Mouse (Mus musculus) neural tube, embryonic 13.5 days (tissue): ENCODE measurements around the gene Pla2g6. TPM values are rescaled to one million over a fixed set of nuclear protein-coding genes. Genes with fewer than 3 reads are reported as not detected.
A peak's percentile ranks its signal among the peaks of the same experiment; 100 is the strongest.

Source experiments
- ATAC-seq: fragments of 200-750 bp; cut with Nextera tagmentation; 2 replicates; pipeline ENCODE4 v1.8.0; 2017; ENCODE audit warnings: low read depth, mild to moderate bottlenecking, moderate TSS enrichment, moderate library complexity
- H3K27ac ChIP-seq: fragments of 300-500 bp; sonication (generic); replicated peaks from 2 replicates; pipeline ENCODE4 v1.5.1; 2015; ENCODE audit warnings: moderate library complexity, mild to moderate bottlenecking, inconsistent platforms
- H3K27me3 ChIP-seq: fragments of 300-500 bp; sonication (generic); 2 replicates; pipeline ENCODE4 v1.6.1; 2015; ENCODE audit warnings: mild to moderate bottlenecking, inconsistent platforms
- H3K36me3 ChIP-seq: fragments of 300-500 bp; sonication (generic); 2 replicates; pipeline ENCODE4 v1.6.1; 2015; ENCODE audit warnings: mild to moderate bottlenecking, inconsistent platforms
- H3K4me1 ChIP-seq: fragments of 300-500 bp; sonication (generic); replicated peaks from 2 replicates; pipeline ENCODE4 v1.6.1; 2015; ENCODE audit warnings: inconsistent platforms
- H3K4me2 ChIP-seq: fragments of 300-500 bp; sonication (generic); 2 replicates; pipeline ENCODE4 v1.6.1; 2015; ENCODE audit warnings: inconsistent platforms, mild to moderate bottlenecking, moderate library complexity
- H3K4me3 ChIP-seq: fragments of 300-500 bp; sonication (generic); 2 replicates; pipeline ENCODE4 v1.5.1; 2015; ENCODE audit warnings: mild to moderate bottlenecking, inconsistent platforms
- H3K9ac ChIP-seq: fragments of 300-500 bp; sonication (generic); 2 replicates; pipeline ENCODE4 v1.6.1; 2015; ENCODE audit warnings: moderate library complexity, mild to moderate bottlenecking, inconsistent platforms
- H3K9me3 ChIP-seq: fragments of 300-500 bp; sonication (generic); 2 replicates; pipeline ENCODE4 v1.6.1; 2016; ENCODE audit warnings: inconsistent platforms
- WGBS: fragments of 180-500 bp; shearing (Covaris S2); methylation state at CpG from one replicate; pipeline ENCODE4 v1.1.7; 2015; 5-methylcytosine and 5-hydroxymethylcytosine counted together
- polyA plus RNA-seq: library from polyadenylated mRNA; unstranded; fragments of >200 nt; fragmentation: Nextera tagmentation; extraction: Ambion mirVana; gene quantifications from 2 replicates; pipeline ENCODE4 v1.2.1, GENCODE M21; 2015

Pla2g6 gene
- polyA plus RNA-seq, 1 experiment from 2014 or later = 34.1 TPM

DNA sequence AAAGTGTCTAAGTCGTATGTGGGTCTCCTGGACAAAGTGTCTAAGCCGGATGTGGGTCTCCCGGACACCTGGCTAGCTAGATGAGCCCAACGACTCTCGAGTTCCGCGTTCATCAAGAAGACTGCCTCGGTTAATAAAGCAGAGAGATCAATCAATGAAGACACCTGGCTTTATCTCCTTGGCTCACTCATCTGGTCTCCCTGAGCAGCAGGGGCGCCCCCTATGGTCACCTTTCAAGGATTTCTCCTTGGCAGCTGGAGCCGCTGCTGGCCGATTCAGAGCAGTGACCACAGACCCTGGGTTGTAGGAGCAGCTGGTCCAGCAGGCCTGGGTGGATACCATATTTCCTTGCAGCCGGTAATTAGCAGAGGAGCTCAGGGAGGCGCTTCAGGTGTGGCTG lies 65.8 kb downstream of the Pla2g6 start:
- no peaks in the 10 kb centered on the region for H3K9me3 ChIP-seq
- peaks cover 64% of the 10 kb centered on the region for H3K27me3 ChIP-seq
- peak overlapping the region; percentile 23; the same call in 1 of the 2 replicates for H3K9ac ChIP-seq
- no peaks in the 10 kb centered on the region for H3K36me3 ChIP-seq
- no peak overlapping the region for H3K27ac ChIP-seq
- peaks cover 19% of the 10 kb centered on the region for H3K4me1 ChIP-seq
- H3K4me3 ChIP-seq = no peak overlapping the region
- peak overlapping the region; percentile 99 for H3K4me2 ChIP-seq
- 20% methylated on average over 13 of the region's 13 CpGs for WGBS
- no peak for ATAC-seq

DNA sequence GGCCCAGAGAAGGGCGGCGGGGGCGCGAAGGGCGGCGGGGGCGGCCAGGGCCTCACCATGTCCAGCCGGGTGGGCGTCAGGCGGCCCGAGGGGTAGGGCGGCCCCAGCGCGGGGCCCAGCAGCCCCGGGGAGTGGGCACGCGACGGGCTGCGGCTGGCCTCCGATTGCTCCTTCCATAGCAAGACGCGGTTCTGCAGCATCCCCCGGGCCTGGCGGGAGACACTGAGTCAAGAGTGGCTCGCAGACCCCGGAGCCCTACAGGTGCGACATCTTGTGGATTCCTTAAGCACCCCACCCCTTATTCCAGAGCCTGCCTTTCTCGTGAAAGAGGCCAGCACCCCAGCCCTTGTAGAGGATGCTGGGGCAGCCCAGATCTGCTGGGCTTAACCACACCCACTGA lies 66.4 kb downstream of the Pla2g6 start:
- no peaks in the 10 kb centered on the region for H3K36me3 ChIP-seq
- peaks cover 19% of the 10 kb centered on the region for H3K4me1 ChIP-seq
- H3K27ac ChIP-seq = no peak overlapping the region
- H3K4me3 ChIP-seq = peak overlapping the region; percentile 57
- under 1% methylated on average over 23 of the region's 28 CpGs for WGBS
- peak overlapping the region; percentile 75 for H3K9ac ChIP-seq
- H3K9me3 ChIP-seq = no peaks in the 10 kb centered on the region
- H3K27me3 ChIP-seq = peaks cover 64% of the 10 kb centered on the region
- ATAC-seq = peak; percentile 71; the same call in 1 of the 2 replicates
- H3K4me2 ChIP-seq = peak overlapping the region; percentile 99

DNA sequence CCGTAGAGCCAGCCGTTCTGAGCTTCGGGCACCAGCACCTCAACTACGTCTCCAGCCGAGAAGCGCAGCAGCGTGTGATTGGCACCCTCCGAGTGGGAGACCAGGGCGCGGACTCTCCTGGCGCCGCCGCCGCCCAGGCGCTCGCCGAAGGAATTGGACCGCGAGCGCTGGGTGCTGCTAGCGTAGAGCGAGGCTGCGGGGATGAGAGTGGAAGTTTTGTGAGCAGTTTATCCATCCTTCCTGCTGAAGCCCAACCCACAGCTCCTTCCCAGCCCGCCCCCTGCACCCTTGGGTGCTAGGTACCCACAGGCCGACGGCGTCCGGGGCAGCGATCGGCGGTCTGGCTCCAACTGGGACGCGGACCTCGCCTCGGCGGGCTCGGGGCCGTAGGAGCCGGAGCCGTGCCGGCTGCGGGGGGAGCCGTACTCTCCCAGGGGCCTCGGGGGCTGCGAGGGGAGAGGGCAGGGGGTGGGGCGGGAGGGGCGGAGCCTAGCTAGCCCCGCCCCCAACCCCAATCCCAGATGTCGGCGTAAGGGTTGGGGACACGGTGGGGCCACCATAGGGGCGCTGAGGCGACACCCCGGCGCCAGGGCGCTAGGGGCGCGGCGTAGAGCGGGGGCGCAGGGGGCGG lies 67.0 kb downstream of the Pla2g6 start:
- Histone ChIP-seq H3K9me3 (no peaks in the 10 kb centered on the region), H3K27me3 (peaks cover 64% of the 10 kb centered on the region), H3K4me2 (peak overlapping the region; percentile 99), H3K27ac (no peak overlapping the region), H3K4me1 (peaks cover 19% of the 10 kb centered on the region), H3K4me3 (peak overlapping the region; percentile 57), H3K36me3 (no peaks in the 10 kb centered on the region), H3K9ac (peak overlapping the region; percentile 75)
- peak; percentile 58 for ATAC-seq
- WGBS = under 1% methylated on average over 54 of the region's 62 CpGs

DNA sequence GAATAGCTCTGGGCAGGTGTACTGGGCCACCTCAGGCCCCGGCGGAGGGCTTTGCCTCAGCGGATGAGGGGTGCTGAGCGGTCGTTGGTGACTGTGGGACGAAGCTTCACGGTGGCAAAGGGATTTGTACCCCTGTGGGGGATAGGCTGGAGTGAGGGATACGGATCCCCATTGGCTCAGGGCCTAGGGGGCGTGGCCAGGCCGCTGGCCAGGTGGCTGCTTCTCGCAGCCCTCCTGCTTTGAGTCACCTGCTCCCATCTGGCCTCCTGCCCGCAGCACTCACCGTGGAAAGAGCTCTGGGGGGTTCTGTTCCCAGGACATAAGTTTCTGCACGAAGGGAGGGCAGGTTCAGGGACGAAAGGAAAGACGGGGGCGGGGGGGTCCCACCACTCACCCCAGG lies 69.7 kb downstream of the Pla2g6 start:
- Histone ChIP-seq H3K27ac (no peak overlapping the region), H3K4me3 (no peak overlapping the region), H3K36me3 (no peaks in the 10 kb centered on the region), H3K9me3 (no peaks in the 10 kb centered on the region), H3K9ac (no peak overlapping the region), H3K27me3 (peaks cover 72% of the 10 kb centered on the region), H3K4me1 (peaks cover 19% of the 10 kb centered on the region), H3K4me2 (no peak overlapping the region)
- WGBS = 27% methylated on average over 17 of the region's 17 CpGs
- ATAC-seq = no peak

DNA sequence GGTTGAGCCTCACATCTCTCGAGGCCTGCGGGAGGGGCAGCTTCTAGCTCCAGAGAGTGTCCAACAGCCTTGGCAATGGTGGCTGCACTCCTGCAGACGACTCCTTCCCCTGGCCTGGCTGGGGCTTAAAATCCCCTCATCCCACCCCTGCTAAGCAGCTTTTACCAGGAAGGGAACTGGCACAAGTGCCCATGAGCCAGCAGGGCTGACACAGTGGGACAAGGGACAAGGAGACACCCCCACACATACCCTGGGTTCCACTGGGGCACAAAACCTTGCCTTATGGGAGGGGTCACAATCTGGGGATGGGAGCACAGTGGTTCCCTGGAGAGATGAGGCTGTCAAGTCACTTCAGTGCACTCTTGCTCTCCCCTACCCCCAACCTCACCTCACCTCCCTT lies 73.5 kb downstream of the Pla2g6 start, which contains the start of gene Slc16a8:
Gene Slc16a8 (minus strand): TSS at position 101 of the 400 bp plus-strand sequence.
- no peak within 1 kb of the TSS for H3K4me3 ChIP-seq
- no peak within 1 kb of the TSS for H3K9ac ChIP-seq
- H3K27me3 ChIP-seq = peaks cover 72% of the 10 kb centered on the region
- H3K36me3 ChIP-seq = 0 out of 2 replicates have a peak, but pooled peaks cover 6% of the 10 kb centered on the region
- WGBS = 33% methylated on average over 3 of the region's 3 CpGs
- peaks cover 12% of the 10 kb centered on the region for H3K4me1 ChIP-seq
- H3K4me2 ChIP-seq = no peak within 1 kb of the TSS
- no peaks in the 10 kb centered on the region for H3K9me3 ChIP-seq
- ATAC-seq = no peak
- H3K27ac ChIP-seq = no peak within 1 kb of the TSS

DNA sequence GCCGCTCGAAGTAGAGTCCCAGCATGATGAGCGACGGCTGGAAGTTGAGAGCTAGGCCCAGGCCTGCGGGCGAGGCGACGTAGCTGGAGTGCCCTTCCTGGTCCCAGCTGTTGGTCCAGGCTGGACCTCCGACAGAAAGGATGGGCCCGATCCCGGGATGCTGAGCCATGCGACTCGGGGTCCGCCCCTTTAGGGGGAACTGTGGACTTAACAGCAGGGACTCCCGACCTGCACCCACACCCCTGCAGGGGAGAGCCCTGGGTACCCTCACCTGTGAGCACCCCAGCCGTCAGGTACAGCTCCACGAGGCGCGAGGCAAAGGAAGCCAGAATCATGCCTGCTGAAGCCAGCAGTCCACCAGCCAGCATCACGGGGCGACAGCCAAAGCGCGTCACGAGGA lies 75.6 kb downstream of the Pla2g6 start:
- Histone ChIP-seq H3K27me3 (peaks cover 58% of the 10 kb centered on the region), H3K4me1 (peaks cover 12% of the 10 kb centered on the region), H3K9ac (peak overlapping the region; percentile 73), H3K4me3 (peak overlapping the region; percentile 37), H3K9me3 (no peaks in the 10 kb centered on the region), H3K36me3 (peaks cover 23% of the 10 kb centered on the region), H3K27ac (no peak overlapping the region), H3K4me2 (peak overlapping the region; percentile 69)
- WGBS = 29% methylated on average over 24 of the region's 24 CpGs
- ATAC-seq = no peak; the same call in 1 of the 2 replicates

DNA sequence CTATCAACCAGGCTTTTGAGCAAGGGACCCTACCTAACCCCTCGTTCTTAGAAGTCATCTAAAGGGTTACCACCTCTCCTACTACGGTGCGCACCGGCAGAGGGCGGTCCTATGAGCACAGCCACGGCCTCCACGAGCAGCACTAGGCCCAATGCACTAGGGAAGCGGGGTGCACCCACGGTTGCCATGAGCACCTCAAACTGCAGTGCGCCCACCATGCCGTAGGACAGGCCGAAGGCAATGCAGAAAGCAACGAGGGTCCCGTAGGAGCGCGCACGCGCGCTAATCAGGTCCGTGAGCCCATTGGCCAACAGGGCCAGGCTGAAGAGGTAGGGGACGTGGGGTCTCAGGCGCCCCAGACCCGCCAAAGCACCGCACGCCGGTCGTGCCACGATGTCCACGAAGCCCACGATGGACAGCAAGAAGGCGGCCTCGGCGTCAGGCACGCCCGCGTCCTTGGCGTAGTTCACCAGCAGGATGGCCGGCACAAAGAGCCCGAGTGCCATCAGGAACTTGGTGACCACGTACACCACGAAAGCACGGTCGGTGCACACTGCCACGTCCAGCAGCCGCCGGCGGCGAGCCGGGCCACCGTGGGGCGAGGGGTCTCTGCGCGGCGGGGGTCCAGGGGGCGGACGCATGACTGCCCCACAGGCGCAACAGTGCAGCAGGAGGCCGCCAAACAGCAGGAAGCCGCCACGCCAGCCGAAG lies 76.3 kb downstream of the Pla2g6 start:
- no peaks in the 10 kb centered on the region for H3K9me3 ChIP-seq
- H3K4me3 ChIP-seq = peak overlapping the region; percentile 37
- peaks cover 30% of the 10 kb centered on the region for H3K36me3 ChIP-seq
- WGBS = 3% methylated on average over 61 of the region's 61 CpGs
- peaks cover 12% of the 10 kb centered on the region for H3K4me1 ChIP-seq
- peak overlapping the region; percentile 73 for H3K9ac ChIP-seq
- ATAC-seq = peak; percentile 77
- H3K27me3 ChIP-seq = peaks cover 58% of the 10 kb centered on the region
- H3K27ac ChIP-seq = no peak overlapping the region
- H3K4me2 ChIP-seq = peak overlapping the region; percentile 69

DNA sequence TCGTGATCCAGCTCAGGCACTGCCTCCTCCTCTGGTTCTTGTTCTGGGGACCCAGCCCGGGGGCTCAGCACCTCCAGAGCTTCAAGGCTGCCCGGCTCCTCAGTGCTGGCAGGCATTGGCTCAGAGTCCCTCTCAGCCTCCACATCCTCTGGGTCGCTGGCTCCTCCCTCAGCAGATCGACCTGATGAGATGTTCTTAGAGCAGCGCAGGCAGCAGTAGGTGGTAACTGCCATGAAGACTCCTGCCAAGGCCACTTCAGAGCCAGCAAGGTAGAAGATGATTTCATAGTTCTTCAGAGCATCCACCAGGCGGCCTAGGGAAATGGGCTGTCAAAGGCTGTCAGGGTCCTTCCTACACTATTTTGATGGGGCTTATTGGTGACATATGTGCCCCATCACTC lies 77.0 kb downstream of the Pla2g6 start:
- 56% methylated on average over 7 of the region's 7 CpGs for WGBS
- Histone ChIP-seq H3K4me3 (no peak overlapping the region), H3K27ac (no peak overlapping the region), H3K36me3 (peaks cover 37% of the 10 kb centered on the region), H3K9ac (no peak overlapping the region), H3K27me3 (peaks cover 58% of the 10 kb centered on the region), H3K4me2 (no peak overlapping the region), H3K4me1 (peaks cover 12% of the 10 kb centered on the region), H3K9me3 (no peaks in the 10 kb centered on the region)
- no peak for ATAC-seq

DNA sequence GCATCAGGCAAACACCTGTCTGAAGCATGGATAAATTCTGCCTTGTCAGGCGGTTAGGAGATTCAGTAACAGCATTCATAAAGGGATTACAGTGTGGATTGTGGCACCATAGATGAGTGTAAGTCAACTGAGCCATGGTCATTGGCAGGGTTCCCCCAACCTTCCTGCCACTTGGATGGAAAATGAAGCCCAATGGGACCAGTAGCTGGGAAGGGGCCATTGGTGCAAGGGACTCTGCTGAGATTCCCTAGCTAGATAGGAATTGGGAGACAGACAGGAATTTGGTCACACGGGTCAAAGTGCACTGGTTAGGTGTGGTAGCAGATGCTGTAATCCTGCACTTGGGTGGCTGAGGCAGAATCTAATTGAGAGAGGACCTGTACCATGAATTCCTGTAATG lies 78.0 kb downstream of the Pla2g6 start:
- H3K36me3 ChIP-seq = peaks cover 47% of the 10 kb centered on the region
- no peak overlapping the region for H3K4me3 ChIP-seq
- ATAC-seq = no peak
- no peak overlapping the region for H3K4me2 ChIP-seq
- 87% methylated on average over 2 of the region's 2 CpGs for WGBS
- H3K9ac ChIP-seq = no peak overlapping the region
- peaks cover 12% of the 10 kb centered on the region for H3K4me1 ChIP-seq
- H3K27ac ChIP-seq = no peak overlapping the region
- no peaks in the 10 kb centered on the region for H3K9me3 ChIP-seq
- H3K27me3 ChIP-seq = peaks cover 56% of the 10 kb centered on the region

DNA sequence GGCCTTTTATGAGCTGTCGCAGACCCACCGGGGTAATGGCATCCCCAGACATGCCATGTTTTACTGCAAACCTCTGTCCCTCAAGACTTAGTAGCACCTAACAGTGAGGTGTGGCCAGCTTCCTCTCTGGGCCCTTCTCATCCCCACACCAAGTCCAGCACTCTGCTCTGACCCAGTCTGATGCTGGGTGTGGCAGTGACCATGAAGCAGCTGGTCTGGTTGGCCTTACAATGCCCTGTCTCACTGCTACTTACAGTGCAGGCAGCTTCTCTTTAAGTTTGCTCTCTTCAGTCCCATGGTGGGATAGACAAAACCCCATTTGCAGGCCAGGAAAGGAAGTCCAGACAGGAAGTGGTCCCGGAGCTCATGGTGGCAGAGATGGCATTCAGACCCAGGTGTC lies 82.9 kb downstream of the Pla2g6 start:
- peaks cover 77% of the 10 kb centered on the region for H3K36me3 ChIP-seq
- no peak overlapping the region for H3K9ac ChIP-seq
- 93% methylated on average over 3 of the region's 3 CpGs for WGBS
- no peak overlapping the region for H3K4me3 ChIP-seq
- H3K27me3 ChIP-seq = peaks cover 7% of the 10 kb centered on the region
- H3K4me2 ChIP-seq = no peak overlapping the region
- H3K4me1 ChIP-seq = peaks cover 13% of the 10 kb centered on the region
- ATAC-seq = no peak
- H3K27ac ChIP-seq = no peak overlapping the region
- H3K9me3 ChIP-seq = no peaks in the 10 kb centered on the region

DNA sequence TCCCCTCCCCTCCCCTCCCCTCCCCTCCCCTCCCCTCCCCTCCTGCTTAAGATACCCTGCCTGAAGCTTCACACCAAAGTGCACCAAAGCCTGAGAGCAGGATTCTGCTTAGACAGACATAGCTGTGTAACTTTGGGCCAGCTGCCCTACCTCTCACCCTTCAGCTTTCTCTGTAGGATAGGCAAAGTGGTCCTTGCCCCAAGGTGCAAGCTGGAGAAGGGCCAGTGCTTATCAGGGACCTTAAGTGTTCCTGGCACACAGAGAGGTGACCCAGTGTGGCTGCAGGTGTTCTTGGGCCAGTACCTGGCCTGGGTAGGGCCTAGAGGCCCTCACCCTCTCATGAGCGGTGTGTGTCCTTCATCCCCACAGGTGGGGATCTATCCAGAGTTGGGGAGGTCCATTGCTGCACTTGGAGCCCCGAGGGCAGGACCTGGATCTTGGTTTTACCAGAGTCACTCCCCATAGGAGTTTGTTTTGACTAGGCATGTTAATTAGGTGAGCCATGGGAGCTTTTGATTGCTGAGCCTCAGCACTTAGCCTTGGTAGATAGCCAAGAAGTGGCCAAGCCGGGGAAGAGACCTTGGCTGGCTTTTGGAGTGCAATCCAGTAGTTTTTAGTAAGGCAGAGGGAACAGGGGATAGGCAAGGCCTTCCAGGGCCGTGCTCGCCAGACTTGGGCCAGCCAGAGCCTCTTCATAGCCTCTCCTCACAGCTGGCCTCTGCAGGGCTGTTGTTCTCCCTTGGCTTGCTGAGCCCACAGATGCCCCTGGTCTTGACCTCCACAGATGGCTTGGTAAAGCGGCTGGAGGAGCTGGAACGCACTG lies 83.9 kb downstream of the Pla2g6 start:
- H3K27ac ChIP-seq = peak overlapping the region; percentile 39; the same call in 1 of the 2 replicates
- no peaks in the 10 kb centered on the region for H3K9me3 ChIP-seq
- H3K9ac ChIP-seq = peak overlapping the region; percentile 31; the same call in 1 of the 2 replicates
- no peaks in the 10 kb centered on the region for H3K27me3 ChIP-seq
- H3K4me1 ChIP-seq = peaks cover 13% of the 10 kb centered on the region
- no peak overlapping the region for H3K4me2 ChIP-seq
- 75% methylated on average over 7 of the region's 7 CpGs for WGBS
- peaks cover 80% of the 10 kb centered on the region for H3K36me3 ChIP-seq
- ATAC-seq = no peak
- no peak overlapping the region for H3K4me3 ChIP-seq
